Mouse (Mus musculus) adrenal gland, postnatal 10 days (tissue): ENCODE results near the gene Art2b. TPM values are rescaled to one million over a fixed set of nuclear protein-coding genes. Genes with fewer than 3 reads are reported as not detected.
A peak's percentile ranks its signal among the peaks of the same experiment; 100 is the strongest.
"Not testable (repeated sequence)": the region's sequence is repeated elsewhere in the genome, so short reads cannot be mapped to it uniquely, and the experiment has no call there.

ENCODE experiments used
- DNase-seq: peaks from one replicate; pipeline ENCODE4 v3.0.0; 2021; ENCODE audit warnings: mixed read lengths
- total RNA-seq, 2 experiments: library from RNA; stranded (reverse); gene quantifications; 2 replicates each; pipeline ENCODE4 v1.2.3; 2021

Art2b gene
- total RNA-seq, 2 experiments from 2014 or later = 0.18 to 0.24 TPM

- not testable (repeated sequence) for DNase-seq
These were observed 26.0 kb downstream of the Art2b start for GRCm38 (mm10) chr7:101559393-101559792.

DNA sequence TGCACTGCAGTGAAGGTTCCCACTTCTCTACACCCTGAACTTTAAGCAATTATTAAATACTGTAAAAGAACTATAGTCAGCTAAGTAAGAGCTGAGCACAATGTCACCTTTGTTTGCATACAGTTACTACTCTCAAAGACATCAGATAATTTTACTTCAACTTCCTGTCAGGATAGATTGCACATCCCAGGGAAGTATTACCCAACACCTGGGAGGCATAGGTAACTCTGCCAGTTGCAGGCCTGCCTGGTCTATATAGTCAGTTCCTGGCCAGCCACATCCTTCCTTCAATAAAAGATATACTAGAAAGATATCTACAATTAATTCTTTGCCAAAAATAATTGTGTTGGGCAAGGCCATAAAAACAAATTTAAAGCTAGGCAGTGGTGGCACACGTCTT, 28.0 kb downstream of the Art2b start:
- DNase-seq = no peak

DNA sequence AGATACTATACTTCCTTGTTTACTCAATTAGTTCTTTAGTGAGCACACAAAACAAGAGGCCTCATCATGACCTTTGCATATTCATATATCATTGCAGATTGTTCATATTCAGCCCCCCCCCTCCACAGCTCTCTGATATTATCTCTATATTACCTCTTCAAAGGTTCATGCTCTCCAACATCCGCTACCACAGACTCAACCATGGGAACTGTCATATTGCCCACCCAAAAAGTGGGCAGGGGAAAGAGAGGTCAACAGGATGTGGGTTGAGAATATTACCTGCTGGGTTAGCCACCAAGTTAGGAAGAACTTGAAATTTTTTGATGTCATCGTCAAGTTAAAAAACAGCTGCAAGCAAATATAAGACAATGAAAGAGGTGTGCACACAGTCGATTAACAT, 29.9 kb downstream of the Art2b start:
- DNase-seq = not testable (repeated sequence)

DNA sequence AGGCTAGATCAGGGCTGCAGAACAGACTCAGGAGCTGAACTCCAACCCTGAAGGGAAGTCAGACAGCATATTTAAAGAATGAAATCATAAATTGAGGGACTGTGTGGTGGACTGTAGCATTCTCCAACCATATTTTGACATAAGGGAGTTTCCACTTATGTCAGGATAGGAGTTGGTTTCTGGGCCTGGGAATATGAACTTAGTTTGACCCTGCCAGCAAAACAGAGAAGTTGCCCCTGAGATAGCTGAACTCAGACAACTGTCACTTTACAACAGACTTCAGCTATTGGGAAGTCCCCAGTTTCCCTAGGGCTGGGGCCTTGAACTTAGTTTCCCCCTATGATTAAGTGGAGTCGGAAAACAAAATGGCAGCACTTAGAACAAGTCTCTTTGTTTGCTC, 33.9 kb downstream of the Art2b start:
- no peak for DNase-seq

DNA sequence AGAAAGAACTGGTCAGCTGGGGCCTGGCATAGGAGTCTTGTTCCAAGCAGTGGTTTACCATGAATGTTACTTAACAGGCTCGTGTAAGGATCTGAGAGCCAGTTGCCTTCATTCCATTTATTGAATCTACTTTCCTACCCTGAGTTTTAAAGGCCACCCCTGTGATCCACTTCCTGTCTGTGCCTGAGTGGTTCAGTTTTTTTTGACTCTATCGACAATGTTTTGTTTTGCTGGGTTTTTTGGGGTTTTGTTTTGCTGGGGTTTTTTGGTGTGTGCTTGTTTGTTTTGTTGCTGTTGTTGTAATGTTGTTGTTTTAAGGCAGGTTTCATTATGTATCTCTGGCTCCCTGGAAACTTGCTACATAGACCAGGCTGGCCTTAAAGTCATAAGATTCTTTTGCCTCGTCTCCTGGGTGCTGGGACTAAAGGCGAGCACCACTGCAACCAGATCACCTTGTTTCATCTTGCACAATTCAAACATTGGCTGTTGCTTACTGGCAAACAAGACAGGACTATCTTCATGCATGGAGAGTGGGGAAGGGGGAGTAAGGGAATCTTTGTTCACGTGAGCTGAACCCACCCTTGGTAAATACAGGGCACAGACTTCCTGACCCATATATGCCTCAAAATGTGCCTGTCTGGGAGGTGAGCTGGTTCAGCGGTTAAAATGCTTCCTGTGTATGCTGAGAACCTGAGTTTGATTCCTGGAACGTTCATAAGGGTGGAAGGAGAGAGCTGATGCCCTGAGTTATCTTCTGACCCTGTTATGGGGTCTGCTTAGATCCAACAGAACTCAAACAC, 34.5 kb downstream of the Art2b start:
- no peak for DNase-seq

DNA sequence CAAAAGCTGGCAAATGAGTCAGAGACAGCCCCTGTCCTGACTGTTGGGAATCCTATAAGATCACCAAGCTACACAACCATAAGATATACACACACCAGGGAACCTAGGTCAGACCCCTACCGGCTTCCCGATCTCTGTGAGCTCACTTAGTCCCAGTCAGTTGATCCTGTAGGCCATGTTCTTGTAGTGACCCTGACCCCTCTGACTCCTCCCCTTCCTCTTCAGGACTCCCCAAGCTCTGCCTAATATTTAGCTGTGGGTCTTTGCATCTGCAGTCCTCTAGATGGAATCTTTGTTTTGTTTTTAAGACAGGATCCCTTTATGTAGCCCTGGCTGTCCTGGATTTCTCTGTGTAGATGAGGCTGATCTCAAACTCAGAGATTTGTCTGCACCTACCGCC, 36.1 kb downstream of the Art2b start:
- no peak for DNase-seq

DNA sequence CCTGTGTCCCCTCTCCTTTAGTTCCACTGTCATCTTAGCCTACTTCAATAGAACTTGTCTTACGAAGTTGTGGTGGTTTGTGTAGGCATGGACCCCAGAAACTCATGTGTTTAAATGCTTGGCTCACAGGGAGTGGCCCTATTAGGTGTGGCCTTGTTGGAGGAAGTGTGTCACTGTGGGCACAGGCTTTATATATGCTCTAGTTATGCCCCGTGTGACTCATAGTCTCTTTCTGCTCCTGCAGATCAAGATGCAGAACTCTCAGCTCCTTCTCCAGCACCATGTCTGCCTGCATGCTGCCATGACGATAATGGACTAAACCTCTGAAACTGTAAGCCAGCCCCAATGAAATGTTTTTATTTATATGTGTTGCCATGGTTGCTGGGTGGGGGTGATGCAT, 37.7 kb downstream of the Art2b start:
- no peak for DNase-seq

GRCm38 (mm10) chr7:101541734-101542133, 43.7 kb downstream of the Art2b start:
- no peak for DNase-seq

DNA sequence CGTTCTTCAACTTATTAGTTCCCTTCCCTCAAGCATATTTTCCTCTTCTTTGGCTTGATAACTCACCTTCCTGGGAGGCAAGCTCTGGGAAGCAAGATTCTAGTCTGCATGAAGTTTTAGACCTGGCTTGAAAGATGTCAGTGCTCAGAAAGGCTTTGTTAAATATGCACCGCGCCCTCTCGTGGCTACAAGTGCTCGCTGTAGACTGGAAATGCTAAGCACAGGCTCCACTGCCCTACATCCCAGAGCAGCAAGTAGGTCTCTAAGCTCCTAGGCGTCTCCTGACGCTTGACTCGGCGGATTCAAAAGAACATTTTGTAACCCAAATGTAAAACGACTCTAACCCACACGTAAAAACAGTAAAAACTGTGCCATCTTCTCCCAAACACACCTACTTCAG, 44.3 kb downstream of the Art2b start:
- peak; percentile 77 for DNase-seq

GRCm38 (mm10) chr7:101540684-101541083, 44.7 kb downstream of the Art2b start:
- no peak for DNase-seq

GRCm38 (mm10) chr7:101539774-101540173, 45.6 kb downstream of the Art2b start:
- no peak for DNase-seq

DNA sequence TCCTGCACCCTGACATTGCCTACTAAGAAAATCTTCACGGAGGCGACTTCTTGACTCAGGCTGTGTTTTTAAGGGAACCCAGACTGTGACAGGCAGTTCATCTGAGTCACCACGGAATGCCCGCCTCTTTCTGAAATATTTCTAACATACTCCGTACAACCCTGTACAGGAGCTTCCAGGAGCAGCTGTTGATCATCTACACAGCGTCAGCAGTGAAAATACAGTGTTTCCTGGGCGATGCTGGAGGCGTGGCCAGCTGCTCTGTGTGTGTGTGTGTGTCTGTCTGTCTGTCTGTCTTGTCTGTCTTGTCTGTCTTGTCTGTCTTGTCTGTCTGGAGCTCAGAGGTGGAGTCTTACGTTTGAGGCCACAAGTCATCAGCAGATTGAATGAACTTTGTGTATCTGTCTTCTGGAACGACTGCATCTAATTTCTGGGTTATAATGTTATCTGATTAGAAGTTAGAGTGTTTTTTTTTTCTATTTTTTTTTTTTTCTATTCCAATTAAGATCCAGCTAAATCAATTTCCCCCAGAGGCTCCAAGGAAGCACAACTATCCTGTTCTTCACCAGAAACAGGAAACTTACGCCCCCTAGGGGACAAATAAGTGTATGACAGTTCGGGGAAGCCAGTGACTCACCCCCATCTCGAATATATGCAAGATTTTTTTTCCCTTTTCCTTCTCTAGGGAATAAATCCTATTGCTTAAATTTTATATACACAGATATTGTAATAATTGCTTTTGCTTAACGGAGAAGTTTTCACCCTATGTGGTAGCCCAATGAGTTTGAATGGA, 47.1 kb downstream of the Art2b start:
- peak; percentile 64 for DNase-seq

- DNase-seq = peak; percentile 24
These were observed 47.9 kb downstream of the Art2b start for GRCm38 (mm10) chr7:101537541-101537940.

- peak; percentile 48 for DNase-seq
These were observed 49.9 kb downstream of the Art2b start for GRCm38 (mm10) chr7:101535517-101535916.

DNA sequence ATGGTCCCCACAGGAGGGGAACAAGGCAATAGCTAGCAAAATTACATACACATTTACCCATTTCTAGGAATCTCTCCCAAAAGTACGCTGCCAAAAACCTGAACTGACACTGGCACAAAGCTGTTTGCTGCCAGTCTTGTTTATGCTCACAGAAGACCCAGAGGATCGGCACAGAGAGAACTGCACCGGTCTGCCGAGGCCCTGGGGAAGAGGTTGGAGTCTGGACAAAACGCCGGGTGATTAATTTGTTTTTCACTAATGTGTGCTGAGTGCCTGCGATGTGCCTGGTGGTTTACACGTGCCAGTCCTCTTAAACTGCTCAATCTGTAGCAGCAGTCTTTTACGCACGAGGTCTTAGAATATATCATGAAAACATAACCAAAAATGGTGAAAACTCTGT, 50.3 kb downstream of the Art2b start:
- peak; percentile 67 for DNase-seq

- no peak for DNase-seq
These were observed 51.0 kb downstream of the Art2b start for GRCm38 (mm10) chr7:101534428-101534827.

Other genes with a start within 250 kb of the Art2b start
- 10 to 100 TPM; 47.2 to 74.1 TPM for gene Arap1, start 237.5 kb downstream of the Art2b start, total RNA-seq
- gene Gm45837, start 174.7 kb downstream of the Art2b start, total RNA-seq = 1 to 10 TPM in 1 of 2 experiments, not detected in 1; 3.7 TPM
- 100 to 1,000 TPM; 113 to 120 TPM for gene Pde2a, start 163.9 kb downstream of the Art2b start, total RNA-seq
- 10 to 100 TPM; 80.4 to 85.2 TPM for gene Clpb, start 78.0 kb upstream of the Art2b start, total RNA-seq
- gene Phox2a, start 232.7 kb upstream of the Art2b start, total RNA-seq = 10 to 100 TPM; 20.9 to 32.4 TPM